Mouse (Mus musculus) heart, postnatal 0 days (tissue): ENCODE measurements around the gene Oxsm.

ENCODE experiments used
- CTCF ChIP-seq: IDR thresholded peaks from 2 replicates; pipeline ENCODE4 v1.5.1; 2016; ENCODE audit warnings: antibody characterized with exemption, control low read depth, low read depth
- EP300 ChIP-seq: IDR thresholded peaks from 2 replicates; pipeline ENCODE4 v1.6.1; 2016; ENCODE audit warnings: antibody characterized with exemption, low read depth

DNA sequence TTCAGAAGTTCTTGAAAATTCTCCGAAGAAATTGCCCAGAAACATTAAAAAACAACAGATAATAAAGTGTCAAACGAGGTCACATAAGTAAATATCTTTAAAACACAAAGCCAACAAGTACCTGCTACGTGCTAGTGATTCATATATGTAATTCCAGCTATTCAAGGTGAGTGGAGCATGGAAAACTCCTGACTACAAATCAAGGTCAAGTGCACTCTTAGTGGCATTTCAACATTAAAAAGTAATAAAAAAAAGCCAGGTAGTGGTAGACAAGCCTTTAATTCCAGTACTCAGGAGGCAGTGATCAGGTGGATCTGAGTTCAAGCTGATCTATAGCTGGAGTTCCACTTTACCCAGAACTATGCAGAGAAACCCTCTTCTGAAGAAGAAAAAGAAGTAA, 1.5 kb downstream of the Oxsm start:
- no peak for TF ChIP-seq EP300
- no peak for TF ChIP-seq CTCF
